Mouse (Mus musculus) bone marrow, adult 2 months (tissue): ENCODE measurements around the gene Ccl25.

Experiments
- CTCF ChIP-seq: fragments of 200-500 bp; IDR thresholded peaks from 2 replicates; pipeline ENCODE4 v1.5.1; 2011; ENCODE audit warnings: low read length, control low read depth; ENCODE audit not compliant: control insufficient read depth, insufficient read depth
- POLR2A ChIP-seq: fragments of 200-500 bp; IDR thresholded peaks from 2 replicates; pipeline ENCODE4 v1.6.1; 2011; ENCODE audit warnings: low read depth, mild to moderate bottlenecking, control low read depth, low read length, borderline replicate concordance; ENCODE audit not compliant: control insufficient read depth

DNA sequence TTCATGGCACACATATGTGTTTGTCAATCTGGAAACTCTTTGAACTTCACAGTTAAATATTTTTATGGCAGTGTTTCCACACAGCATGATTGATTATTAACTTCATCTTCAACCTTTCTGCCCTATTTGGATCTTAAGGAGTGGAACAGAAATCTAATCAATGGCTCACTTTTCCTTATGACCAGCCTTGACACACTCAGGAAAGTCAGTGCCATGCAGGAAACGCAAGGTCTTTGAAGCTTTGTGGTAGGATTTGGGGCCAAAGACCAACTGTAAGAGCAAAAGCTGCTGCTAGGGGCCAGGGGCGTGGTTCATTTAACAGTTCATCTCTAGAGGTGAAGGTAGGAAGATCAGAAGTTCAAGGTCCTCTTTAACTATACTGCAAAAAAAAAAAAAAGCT is 35.9 kb downstream of the Ccl25 start:
- no peak for TF ChIP-seq CTCF
- no peak for TF ChIP-seq POLR2A
